Mouse (Mus musculus) layer of hippocampus, adult 8-10 months (tissue): ENCODE measurements around the gene Ghrhr. TPM values are rescaled to one million over a fixed set of nuclear protein-coding genes. Genes with fewer than 3 reads are reported as not detected.

Source experiments
- DNase-seq, 2 experiments: peaks; one replicate each; pipeline ENCODE4 v3.0.0; 2022; ENCODE audit warnings: low spot score in 2 of 2
- total RNA-seq, 4 experiments: library from RNA; stranded (reverse); gene quantifications; 2 replicates each; pipeline ENCODE4 v1.2.4; 2022

Ghrhr gene
- total RNA-seq, 4 experiments from 2014 or later, result not detected

- peak; percentile 52 to 57 for DNase-seq
Observed at GRCm38 (mm10) chr6:55396176-55396575, 20.1 kb downstream of the Ghrhr start.

GRCm38 (mm10) chr6:55396622-55397041 lies 20.5 kb downstream of the Ghrhr start:
- DNase-seq, result peak; percentile 83 to 85

- peak in 1 of 2 experiments; percentile 41 for DNase-seq
Observed at GRCm38 (mm10) chr6:55398869-55399628, 23.0 kb downstream of the Ghrhr start.

GRCm38 (mm10) chr6:55399910-55400309 lies 23.8 kb downstream of the Ghrhr start:
- DNase-seq, result peak; percentile 83 to 90

- no peak for DNase-seq
Observed at GRCm38 (mm10) chr6:55402041-55402776, 26.1 kb downstream of the Ghrhr start.

GRCm38 (mm10) chr6:55403411-55404309 lies 27.6 kb downstream of the Ghrhr start:
- DNase-seq, result no peak

- no peak for DNase-seq
Observed at GRCm38 (mm10) chr6:55404421-55404990, 28.4 kb downstream of the Ghrhr start.

GRCm38 (mm10) chr6:55407345-55407744 lies 31.2 kb downstream of the Ghrhr start:
- DNase-seq, result no peak

- no peak for DNase-seq
Observed at GRCm38 (mm10) chr6:55410119-55410775, 34.2 kb downstream of the Ghrhr start.

- DNase-seq, result no peak
Observed at GRCm38 (mm10) chr6:55410977-55411376, 34.9 kb downstream of the Ghrhr start.

- peak in 1 of 2 experiments; percentile 47 for DNase-seq
Observed at GRCm38 (mm10) chr6:55416202-55416601, 40.1 kb downstream of the Ghrhr start.

- DNase-seq, result no peak
Observed at GRCm38 (mm10) chr6:55418746-55419410, 42.8 kb downstream of the Ghrhr start.

- DNase-seq, result no peak
Observed at GRCm38 (mm10) chr6:55420411-55420810, 44.3 kb downstream of the Ghrhr start.

- DNase-seq, result peak in 1 of 2 experiments; percentile 35
Observed at GRCm38 (mm10) chr6:55420869-55421361, 44.8 kb downstream of the Ghrhr start.

- no peak for DNase-seq
Observed at GRCm38 (mm10) chr6:55432121-55432520, 56.0 kb downstream of the Ghrhr start.

GRCm38 (mm10) chr6:55434360-55434759 lies 58.3 kb downstream of the Ghrhr start:
- DNase-seq, result peak; percentile 71 to 78

GRCm38 (mm10) chr6:55435266-55436159 lies 59.4 kb downstream of the Ghrhr start:
- DNase-seq, result peak; percentile 67 to 71

- no peak for DNase-seq
Observed at GRCm38 (mm10) chr6:55437919-55438318, 61.8 kb downstream of the Ghrhr start.
